Mouse (Mus musculus): ENCODE data around the gene Ccnyl1.

DNA sequence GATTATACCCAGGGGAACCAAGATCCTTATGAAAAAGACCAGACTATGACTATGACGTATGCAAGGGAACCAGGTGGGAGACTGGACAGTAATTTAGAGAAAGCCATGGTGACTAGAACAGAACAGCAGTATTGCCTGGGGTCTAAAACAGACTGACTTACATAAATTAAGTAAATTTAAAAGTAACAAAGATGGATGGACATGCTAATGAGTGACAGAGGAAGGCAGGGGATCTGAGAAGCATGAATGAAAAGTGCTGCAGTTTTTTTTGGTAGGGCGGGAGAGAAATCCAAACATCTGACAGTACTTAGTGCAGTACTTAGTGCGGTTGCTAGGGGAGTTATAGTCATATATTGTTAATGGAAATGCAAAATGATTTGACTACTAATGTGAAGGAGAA lies 4.9 kb downstream of the Ccnyl1 start:
- TF ChIP-seq EP300 (IDR thresholded peaks at IDR 0.05; ENCODE audit: insufficient read depth, low read depth, low read length) (no peak), CTCF (IDR thresholded peaks at IDR 0.05; ENCODE audit: low read depth, low read length) (no peak), POLR2A (IDR thresholded peaks at IDR 0.05; ENCODE audit: insufficient read depth, low read length) (no peak)

Measured in ES-Bruce4 (cell line).